Mouse (Mus musculus): ENCODE measurements at regions not wholly inside any gene's neighbourhood (a gene's known extent, or its start where the extent isn't known, plus 50 kb on each side); places are given as distances from the start of the nearest gene placed in this dataset.

GRCm38 (mm10) chr5:41899237-41899636 is 55.1 kb upstream of the Bod1l start:
- TF ChIP-seq CTCF (IDR thresholded peaks at IDR 0.05): no peak
- no peak for TF ChIP-seq POLR2A (IDR thresholded peaks at IDR 0.05; ENCODE audit: insufficient read depth, low read depth, low read length)
